Mouse (Mus musculus) layer of hippocampus, adult 8-10 months (tissue): ENCODE measurements around the gene Prps1. TPM values are rescaled to one million over a fixed set of nuclear protein-coding genes. Genes with fewer than 3 reads are reported as not detected.

Source experiments
- total RNA-seq, 4 experiments: library from RNA; stranded (reverse); gene quantifications; 2 replicates each; pipeline ENCODE4 v1.2.4; 2022

Prps1 gene
- total RNA-seq, 4 experiments from 2014 or later, result 67.9 to 77.7 (median 73.4) TPM

Other genes starting within 250 kb of the Prps1 start
- 10 to 100 TPM; 26.4 to 36.7 (median 28.3) TPM for gene Frmpd3, start 114.3 kb upstream of the Prps1 start, total RNA-seq
- 100 to 1,000 TPM in 2 of 4 experiments, 10 to 100 TPM in 2; 79.8 to 114 (median 91.7) TPM for gene Tsc22d3, start 144.0 kb downstream of the Prps1 start, total RNA-seq
- gene Mid2, start 208.0 kb downstream of the Prps1 start, total RNA-seq, result 10 to 100 TPM; 20.8 to 26.3 (median 23.6) TPM